Mouse (Mus musculus) retina, embryonic 14.5 days (tissue): ENCODE measurements at regions not wholly inside any gene's neighbourhood (a gene's known extent, or its start where the extent isn't known, plus 50 kb on each side); places are given as distances from the start of the nearest gene placed in this dataset.
A peak's percentile ranks its signal among the peaks of the same experiment; 100 is the strongest.

Experiments
- DNase-seq: peaks from one replicate; pipeline ENCODE4 v3.0.0-alpha.2; 2015; ENCODE audit warnings: low spot score

- DNase-seq = no peak
Measured at GRCm38 (mm10) chr9:61176856-61177255, 195.3 kb upstream of the Tle3 start.

GRCm38 (mm10) chr9:61186541-61187420, 185.4 kb upstream of the Tle3 start:
- no peak for DNase-seq

GRCm38 (mm10) chr9:61187713-61188399, 184.3 kb upstream of the Tle3 start:
- DNase-seq = peak; percentile 45

- DNase-seq = no peak
Measured at GRCm38 (mm10) chr9:61189295-61189694, 182.9 kb upstream of the Tle3 start.

- no peak for DNase-seq
Measured at GRCm38 (mm10) chr9:61199077-61199753, 173.0 kb upstream of the Tle3 start.

GRCm38 (mm10) chr9:61199891-61200290, 172.3 kb upstream of the Tle3 start:
- no peak for DNase-seq

GRCm38 (mm10) chr9:61200295-61200955, 171.7 kb upstream of the Tle3 start:
- DNase-seq = no peak

GRCm38 (mm10) chr9:61205049-61205448, 167.1 kb upstream of the Tle3 start:
- no peak for DNase-seq

GRCm38 (mm10) chr9:61206725-61207365, 165.3 kb upstream of the Tle3 start:
- no peak for DNase-seq

GRCm38 (mm10) chr9:61207423-61208150, 164.6 kb upstream of the Tle3 start:
- no peak for DNase-seq

GRCm38 (mm10) chr9:61211627-61212026, 160.5 kb upstream of the Tle3 start:
- DNase-seq = no peak

- DNase-seq = no peak
Measured at GRCm38 (mm10) chr9:61214943-61215342, 157.2 kb upstream of the Tle3 start.

GRCm38 (mm10) chr9:61216012-61216770, 156.0 kb upstream of the Tle3 start:
- DNase-seq = no peak

GRCm38 (mm10) chr9:61220017-61220416, 152.1 kb upstream of the Tle3 start:
- DNase-seq = no peak

- DNase-seq = no peak
Measured at GRCm38 (mm10) chr9:61222212-61223003, 149.8 kb upstream of the Tle3 start.

- DNase-seq = no peak
Measured at GRCm38 (mm10) chr9:61225020-61225652, 147.0 kb upstream of the Tle3 start.

- DNase-seq = no peak
Measured at GRCm38 (mm10) chr9:61225882-61226281, 146.3 kb upstream of the Tle3 start.

GRCm38 (mm10) chr9:61226596-61227384, 145.4 kb upstream of the Tle3 start:
- no peak for DNase-seq
